Mouse (Mus musculus) CD4-positive naive resting alpha-beta T cell, adult 76 days (primary cell): ENCODE measurements around the gene Akap6. TPM values are rescaled to one million over a fixed set of nuclear protein-coding genes. Genes with fewer than 3 reads are reported as not detected.

Source experiments
- total RNA-seq: library from RNA; stranded (reverse); gene quantifications from one replicate; pipeline ENCODE4 v1.2.4, GENCODE M21; 2023

The Akap6 gene
- not detected for total RNA-seq

GRCm38 (mm10) chr12:52699146-52699545, at the start of gene Akap6:
Gene Akap6, plus strand, starts transcription at chr12:52699383.

Other genes with a start within 250 kb of the Akap6 start
- gene Arhgap5, start 195.4 kb upstream of the Akap6 start, total RNA-seq = 31.5 TPM